Mouse (Mus musculus) adrenal gland, postnatal 25 days (tissue): ENCODE measurements at regions not wholly inside any gene's neighbourhood (a gene's known extent, or its start where the extent isn't known, plus 50 kb on each side); places are given as distances from the start of the nearest gene placed in this dataset.
"Not testable (repeated sequence)": the region's sequence is repeated elsewhere in the genome, so short reads cannot be mapped to it uniquely, and the experiment has no call there.

ENCODE experiments used
- DNase-seq: peaks from one replicate; pipeline ENCODE4 v3.0.0; 2021; ENCODE audit warnings: mixed read lengths

GRCm38 (mm10) chr12:117327086-117327485 lies 189.2 kb upstream of the Rapgef5 start:
- not testable (repeated sequence) for DNase-seq

GRCm38 (mm10) chr12:117330418-117330817 lies 185.9 kb upstream of the Rapgef5 start:
- no peak for DNase-seq

- no peak for DNase-seq
Observed at GRCm38 (mm10) chr12:117336856-117337255, 179.4 kb upstream of the Rapgef5 start.

GRCm38 (mm10) chr12:117342321-117342720 lies 174.0 kb upstream of the Rapgef5 start:
- no peak for DNase-seq

DNA sequence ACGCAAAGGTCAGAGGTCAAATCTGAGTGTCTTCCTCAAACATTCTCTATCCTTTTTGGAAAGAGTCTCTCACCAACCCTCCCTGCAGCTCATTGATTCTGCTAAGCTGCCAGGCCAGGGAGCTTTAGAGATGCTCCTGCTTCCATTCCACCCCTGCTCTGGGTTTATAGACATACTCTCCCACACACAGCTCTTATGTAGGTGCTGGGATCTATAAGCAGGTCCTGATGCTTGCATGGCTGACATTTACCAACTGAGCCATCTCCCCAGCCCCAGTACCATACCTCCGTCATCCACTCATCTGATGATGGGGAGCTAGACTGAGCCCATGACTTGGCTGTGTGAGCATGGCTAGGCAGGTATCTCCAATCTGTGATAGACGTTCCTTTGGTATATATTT lies 173.2 kb upstream of the Rapgef5 start:
- DNase-seq: no peak

DNA sequence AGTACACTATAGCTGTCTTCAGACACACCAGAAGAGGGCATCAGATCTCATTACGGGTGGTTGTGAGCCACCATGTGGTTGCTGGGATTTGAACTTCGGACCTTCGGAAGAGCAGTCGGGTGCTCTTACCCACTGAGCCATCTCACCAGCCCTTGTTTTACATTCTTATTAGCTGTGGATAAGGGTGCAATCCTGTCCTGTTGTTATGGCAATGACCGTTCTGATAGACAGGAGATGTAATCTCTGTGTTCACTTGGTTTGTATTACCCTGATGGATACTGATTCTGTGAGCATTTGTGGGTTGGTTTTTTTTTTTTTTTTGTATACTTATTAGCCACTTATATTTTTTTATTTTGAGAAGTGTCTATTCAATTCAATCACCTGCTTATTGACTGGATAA lies 172.7 kb upstream of the Rapgef5 start:
- DNase-seq: not testable (repeated sequence)

GRCm38 (mm10) chr12:117344266-117345087 lies 171.8 kb upstream of the Rapgef5 start:
- no peak for DNase-seq

DNA sequence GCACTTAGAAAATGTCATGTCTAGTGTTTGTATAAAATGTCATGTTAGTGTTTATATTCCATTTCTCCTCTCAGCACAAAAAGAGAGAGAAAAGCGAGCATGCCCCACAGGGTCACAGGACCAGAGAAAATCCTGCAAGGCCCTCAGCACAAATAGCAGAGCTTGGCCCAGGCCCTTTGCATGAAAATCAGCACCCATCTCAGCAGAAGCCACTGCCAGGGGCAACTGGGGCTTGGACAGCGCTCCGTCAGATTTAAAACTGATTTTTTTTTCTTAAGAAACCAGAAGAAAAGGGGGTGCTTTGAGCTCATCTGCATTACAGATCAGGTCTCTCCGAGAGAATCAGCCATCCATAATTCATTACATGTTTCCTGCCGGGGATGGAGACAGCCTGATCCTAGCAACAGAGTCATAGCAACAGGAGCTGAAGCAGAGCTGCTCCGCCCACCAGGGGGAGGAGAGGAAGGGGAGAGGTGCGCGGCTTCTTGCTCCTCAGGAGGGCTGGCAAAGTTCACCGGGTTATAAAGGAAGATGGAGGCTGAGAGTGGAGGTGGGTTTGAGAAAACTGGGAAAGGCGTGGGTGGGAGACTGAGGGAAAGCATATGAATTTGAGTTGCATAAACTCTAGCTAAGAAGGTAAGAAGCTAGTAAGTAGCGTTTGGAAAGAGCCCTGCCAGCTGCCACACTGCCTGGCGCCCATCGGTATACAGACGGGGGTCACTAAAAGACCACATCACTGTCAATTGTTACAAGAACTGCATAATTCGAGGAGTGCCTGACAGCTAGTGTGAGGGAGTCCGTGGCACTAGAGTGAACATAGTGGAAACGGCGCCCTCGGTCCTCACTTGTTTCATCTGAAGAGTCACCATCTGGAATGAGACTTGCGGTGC lies 170.9 kb upstream of the Rapgef5 start:
- DNase-seq: no peak

DNA sequence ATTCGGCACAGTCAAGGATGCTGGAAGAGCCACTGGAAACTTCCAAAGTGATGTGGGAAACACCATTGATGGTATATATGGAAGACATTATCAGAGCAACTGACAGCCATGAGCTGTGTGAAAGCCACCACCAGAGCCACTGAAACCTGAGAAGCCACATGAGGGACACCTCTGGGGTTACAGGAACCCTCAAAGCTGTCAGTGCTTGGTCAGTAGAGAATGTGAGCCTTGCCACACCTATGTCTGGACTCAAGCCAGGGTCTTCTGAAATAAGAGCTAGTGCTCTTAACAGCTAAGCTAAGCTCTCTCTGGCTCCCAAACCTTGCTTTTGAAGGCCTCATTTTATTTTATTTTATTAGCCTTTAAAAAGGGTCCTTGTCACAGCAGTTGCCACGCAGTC lies 170.2 kb upstream of the Rapgef5 start:
- no peak for DNase-seq

GRCm38 (mm10) chr12:117347135-117347534 lies 169.1 kb upstream of the Rapgef5 start:
- no peak for DNase-seq

- DNase-seq: no peak
Observed at GRCm38 (mm10) chr12:117348516-117348915, 167.8 kb upstream of the Rapgef5 start.

DNA sequence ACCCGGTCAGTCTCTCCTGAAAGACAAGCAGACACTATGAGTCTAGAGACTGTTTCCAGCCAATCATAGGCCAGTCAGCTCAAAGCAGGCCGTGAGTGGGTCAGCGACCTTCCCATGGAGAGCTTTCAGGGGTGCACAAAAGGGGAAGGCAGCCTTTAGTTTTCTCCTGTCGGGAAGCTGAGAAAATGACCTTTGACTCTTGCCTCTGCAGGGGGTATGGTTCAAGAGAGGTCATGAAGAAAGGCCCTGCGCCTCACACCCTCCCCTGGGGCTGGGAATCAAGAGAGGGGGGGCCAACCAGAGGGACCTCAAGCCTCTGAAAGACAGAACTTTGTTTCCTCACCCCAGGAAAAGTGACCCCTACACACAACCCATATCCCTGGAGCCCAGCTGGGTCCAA lies 164.4 kb upstream of the Rapgef5 start:
- DNase-seq: no peak

DNA sequence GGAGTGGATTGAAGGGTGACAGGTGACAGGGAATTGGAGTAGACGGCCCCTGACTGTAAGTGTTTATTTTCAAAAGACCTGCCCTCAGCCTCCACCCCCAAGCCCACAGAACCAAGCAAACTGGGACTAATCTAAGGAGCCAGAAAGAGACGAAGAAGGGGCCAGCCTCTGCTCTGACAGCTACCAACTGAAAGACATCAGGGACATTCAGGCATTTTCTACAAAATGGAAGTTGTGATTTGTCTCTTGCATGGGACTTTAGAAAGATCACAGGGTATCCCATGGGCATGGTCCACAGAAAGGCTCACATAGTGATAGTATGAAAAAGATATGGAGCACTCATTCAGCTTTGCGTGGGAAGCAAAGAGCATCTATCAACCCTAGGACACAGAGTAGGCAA lies 163.8 kb upstream of the Rapgef5 start:
- DNase-seq: no peak

GRCm38 (mm10) chr12:117352938-117353337 lies 163.3 kb upstream of the Rapgef5 start:
- no peak for DNase-seq

DNA sequence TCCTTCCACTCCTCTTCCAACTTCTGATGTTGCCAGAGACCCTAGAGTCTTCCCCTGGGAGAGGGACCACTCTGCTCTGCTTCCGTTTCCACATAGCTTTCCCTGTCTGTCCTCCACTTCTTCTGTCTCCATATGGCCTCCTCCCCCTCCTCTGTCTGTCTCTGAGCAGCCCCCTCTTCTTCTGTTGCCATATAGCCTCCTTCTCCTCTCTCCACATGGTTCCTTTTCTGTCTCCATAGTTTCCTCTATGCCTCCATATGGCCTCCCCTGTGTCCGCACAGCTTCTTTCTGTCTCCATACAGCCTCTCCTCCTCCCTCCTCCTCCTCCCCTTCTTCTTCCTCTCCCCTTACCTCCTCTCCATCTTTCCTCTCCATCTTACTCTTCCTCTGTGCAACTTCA lies 158.5 kb upstream of the Rapgef5 start:
- DNase-seq: no peak

DNA sequence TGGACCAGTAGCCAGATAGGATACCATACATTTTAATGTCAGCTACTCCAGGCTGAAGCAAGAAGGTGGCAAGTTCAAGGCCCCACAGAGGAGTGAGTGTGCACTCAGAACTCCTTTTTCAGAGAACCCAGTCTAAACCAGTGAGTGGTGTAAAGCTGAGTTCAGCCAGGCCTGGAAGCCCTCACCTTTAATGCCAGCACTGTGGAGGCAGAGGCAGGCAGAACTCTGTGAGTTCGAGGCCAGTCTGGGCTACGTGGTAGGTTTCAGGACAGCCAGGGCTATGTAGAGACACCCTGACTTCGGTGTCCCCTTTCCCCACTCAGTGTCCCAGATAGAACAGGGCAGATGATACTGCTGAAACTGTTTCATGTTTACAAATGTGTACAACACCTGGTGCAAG lies 157.4 kb upstream of the Rapgef5 start:
- no peak for DNase-seq

DNA sequence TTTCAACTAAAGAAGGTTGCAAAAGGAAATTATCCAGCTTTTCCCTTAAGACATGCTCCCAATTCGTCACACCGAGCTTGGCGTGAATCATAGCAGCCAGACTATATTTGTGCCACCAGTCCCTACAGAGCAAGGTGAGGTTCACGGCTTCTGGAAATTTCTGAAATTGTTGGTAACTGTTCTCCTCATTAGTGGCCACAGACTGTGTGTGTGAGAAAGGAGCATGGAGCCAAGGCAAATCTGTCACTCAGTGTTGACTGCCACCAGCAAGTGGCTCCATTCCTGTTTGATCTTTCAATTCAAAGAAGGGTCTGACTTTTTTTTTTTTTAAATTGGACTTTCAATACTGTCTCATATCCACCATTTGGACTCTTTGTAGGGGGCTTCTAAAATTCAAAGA lies 156.1 kb upstream of the Rapgef5 start:
- no peak for DNase-seq

- DNase-seq: no peak
Observed at GRCm38 (mm10) chr12:117361826-117362225, 154.5 kb upstream of the Rapgef5 start.

GRCm38 (mm10) chr12:117363457-117363856 lies 152.8 kb upstream of the Rapgef5 start:
- DNase-seq: not testable (repeated sequence)

- DNase-seq: no peak
Observed at GRCm38 (mm10) chr12:117365181-117365580, 151.1 kb upstream of the Rapgef5 start.

DNA sequence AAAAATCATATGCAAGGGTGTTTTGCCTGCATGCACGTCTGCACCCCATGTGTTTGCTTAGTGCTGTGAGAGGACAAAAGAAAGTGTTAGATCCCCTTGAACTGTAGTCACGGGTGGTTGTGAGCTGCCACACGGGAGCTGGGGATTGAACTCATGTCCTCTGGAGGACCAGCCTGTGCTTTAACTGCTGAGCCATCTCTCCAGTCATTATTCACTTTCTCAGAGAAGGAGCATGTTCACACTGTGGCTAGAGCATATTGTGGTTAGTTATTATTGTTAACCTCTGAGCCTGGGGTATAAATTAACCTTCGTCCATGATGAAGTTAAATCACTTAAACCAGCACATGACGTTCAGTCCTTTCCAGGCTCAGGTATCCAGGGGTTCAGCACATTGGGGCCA lies 150.4 kb upstream of the Rapgef5 start:
- DNase-seq: no peak

- no peak for DNase-seq
Observed at GRCm38 (mm10) chr12:117378297-117378887, 137.9 kb upstream of the Rapgef5 start.
